Mouse (Mus musculus) ZHBTc4 (cell line): ENCODE measurements at regions not wholly inside any gene's neighbourhood (a gene's known extent, or its start where the extent isn't known, plus 50 kb on each side); places are given as distances from the start of the nearest gene placed in this dataset.

Experiments used
- DNase-seq: peaks from one replicate; pipeline ENCODE4 v3.0.0-alpha.2; 2011; ENCODE audit warnings: low read depth, low spot score

DNA sequence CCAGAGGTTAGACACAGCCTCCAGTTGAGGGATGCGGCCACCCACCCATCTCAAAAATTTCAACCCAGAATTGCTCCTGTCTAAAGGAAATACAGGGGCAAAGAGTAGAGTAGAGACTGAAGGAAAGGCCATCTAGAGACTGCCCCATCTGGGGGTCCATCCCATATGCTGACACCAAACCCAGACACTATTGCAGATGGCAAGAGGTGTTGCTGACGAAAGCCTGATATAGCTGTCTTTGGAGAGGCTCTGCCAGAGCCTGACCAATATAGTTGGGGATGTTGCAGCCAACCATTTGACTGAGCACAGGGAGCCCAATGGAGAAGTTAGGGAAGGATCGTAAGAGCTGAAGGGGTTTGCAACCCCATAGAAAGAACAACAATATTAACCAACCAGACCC is 141.6 kb upstream of the Reg3b start:
- no peak for DNase-seq

DNA sequence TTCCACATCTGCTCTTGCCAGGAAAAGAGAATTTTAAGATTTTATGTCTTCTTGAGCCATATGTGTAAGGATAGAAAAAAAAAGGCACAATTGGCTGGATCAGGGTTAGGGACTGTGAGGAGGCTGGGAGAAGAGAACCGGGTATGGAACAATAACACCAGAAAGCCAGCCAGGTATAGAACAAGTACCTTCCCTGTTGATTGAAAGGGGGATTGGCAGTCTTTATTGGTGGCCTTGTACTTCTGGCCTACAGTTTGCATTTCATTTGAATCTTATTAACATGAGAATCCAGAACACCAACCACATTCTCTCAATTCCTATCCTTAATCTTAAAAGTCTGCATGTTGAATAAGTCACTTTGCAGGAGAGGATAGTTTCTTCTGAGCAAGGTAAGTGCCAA is 126.1 kb upstream of the Reg3b start:
- DNase-seq, result peak; percentile 45

DNA sequence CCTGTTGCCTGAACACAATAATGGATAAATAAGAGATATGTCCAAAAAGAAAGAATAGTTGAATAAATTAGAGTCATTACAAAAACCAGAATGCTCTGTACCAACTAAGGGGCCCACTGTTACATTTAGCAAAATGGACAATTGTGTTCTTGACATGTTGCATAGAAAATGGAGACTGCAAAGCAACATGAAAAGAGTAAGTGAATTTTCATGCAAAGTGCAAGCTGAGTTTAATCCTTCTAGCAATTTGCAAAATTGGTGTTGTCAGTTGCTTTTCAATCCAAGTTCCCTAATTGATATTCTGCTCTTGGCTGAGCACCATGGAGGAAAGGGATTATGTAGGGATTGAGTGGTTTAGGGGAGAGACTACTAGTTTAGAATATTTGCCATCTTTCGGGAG is 125.4 kb upstream of the Reg3b start:
- DNase-seq, result no peak

DNA sequence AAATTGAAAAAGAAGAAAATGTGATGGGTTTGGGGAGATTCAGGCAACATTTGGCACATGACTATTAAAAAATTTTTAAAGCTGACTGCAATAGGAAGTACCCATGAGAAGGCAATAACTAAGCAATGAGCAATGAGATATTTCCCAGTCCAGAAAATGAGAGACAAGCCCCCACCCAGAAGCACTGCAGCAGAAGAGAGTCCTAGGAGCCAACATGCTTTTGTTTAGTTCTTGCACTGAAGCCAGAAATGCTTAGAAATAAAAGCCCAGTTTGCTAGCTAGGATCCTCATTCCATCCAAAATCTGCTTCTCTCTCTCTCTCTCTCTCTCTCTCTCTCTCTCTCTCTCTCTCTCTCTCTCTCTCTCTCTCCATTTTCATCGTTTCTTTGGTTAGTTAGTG is 120.4 kb upstream of the Reg3b start:
- no peak for DNase-seq

DNA sequence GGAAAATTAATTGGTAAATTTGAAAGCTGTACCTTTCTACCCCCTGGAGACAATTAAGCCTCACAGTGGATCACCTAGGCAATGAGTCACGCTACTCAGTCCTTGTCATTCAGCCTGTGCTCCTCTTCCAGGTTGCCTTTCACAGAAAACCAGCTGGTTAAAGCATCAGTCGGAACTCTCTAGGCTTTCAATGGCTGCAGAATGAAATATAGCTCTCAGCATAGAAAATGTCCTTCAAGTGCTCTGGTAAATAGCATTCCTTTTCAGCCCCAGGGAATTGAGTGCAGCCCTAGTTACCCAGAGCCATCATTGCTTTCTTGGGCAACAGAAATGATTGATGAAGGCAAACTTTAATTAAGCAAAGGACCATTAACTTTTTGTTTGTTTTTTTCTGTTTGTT is 119.9 kb upstream of the Reg3b start:
- DNase-seq, result no peak

DNA sequence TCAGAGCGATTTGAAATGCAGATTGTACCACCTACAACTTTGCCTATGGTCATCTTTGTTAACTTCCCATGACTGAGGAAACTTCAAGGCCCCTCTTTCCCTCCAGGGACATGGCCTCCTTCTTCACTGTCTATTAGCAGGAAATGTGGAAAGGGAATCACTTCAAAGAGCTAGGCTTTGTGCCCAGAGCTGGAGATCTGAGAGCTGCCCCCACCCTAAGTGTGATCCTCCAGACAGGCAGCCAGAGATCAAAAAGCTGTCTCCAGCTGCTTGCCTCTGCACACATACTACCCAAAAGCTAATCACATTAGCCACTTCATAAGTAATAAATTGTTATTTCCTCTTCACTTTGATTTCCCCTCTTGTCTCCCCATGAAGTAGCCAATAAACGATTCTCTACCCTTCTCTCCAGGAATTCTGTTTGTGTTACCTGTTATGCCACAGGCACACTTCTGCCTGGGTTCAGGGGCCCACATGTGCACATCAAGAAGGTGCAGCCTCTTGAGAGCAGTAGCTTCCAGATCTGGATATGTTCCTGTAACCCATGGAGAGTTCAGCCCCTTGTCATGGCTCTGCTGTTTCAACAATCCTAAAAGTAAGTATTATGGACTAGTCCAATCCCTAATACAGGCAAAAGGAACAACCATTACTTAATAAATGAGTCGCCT is 98.4 kb upstream of the Reg3b start:
- DNase-seq, result no peak

DNA sequence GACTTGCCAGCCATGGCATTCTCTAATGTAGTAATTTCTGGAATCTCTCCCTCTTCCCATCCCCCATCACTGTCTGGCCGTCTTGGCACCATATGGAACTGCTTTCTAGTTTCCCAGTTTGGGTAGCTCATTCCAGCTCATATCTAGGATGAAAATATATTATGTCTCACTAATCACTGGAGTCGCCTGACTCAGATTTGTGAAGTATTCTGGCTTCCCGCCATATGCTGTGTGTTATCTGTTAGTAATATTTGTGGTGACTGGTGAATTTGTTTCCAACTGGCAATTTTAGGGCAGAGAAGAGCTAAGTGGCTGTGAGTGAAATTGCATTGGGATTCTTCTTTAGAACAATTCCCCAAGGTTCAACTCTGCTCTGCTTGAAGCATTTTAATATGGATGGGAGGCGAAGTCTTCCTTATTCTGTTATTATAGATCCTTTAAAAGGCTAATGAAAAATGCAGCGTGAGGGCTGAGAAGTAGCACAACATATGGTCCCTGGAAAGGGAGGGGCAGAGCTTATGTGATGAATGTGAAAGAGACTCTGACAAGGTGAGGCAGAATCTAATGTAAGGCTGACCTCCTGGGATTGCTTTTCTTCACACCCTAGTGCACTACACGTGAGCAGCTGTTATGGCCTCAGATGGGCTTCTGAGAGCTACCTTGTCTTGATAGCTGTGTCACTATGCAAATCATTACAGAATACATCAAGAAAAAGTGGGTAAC is 92.3 kb upstream of the Reg3b start:
- no peak for DNase-seq

DNA sequence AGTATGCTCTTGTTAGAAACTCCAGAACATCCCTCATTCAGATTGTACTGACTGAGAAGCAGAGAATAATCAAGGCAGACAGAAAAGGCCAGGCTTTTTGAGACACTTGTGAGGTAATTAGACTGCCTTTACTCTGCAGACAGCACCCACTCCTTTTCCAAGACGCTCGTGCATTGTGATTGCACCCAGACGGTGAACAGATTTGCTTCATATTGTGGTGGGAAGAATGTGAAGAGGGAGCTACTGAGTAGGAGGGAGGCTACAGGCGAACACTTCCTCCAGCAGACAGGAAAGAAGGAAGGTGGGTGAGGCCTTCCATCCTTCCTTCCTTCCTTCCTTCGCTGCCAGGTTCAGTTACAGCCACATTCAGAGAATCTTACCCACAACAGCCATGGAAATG is 89.9 kb upstream of the Reg3b start:
- no peak for DNase-seq

DNA sequence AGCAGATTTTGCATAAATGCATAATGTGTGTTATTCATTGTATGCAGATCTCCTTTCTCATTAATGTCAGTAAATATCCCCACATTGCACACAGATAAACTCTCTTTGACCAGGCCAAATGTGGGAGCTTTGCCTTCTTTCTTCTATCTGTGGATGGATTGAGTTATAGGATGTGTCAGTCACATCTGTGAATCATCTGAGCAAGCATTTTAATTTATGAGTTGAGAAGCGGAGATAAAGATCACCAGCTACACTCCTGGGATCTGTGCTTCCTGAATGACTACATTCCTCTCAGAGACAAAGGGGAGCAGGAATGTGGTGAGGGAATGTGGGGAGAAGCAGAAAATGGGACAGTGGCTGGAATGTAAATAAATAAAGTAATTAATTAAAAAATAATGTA is 75.8 kb upstream of the Reg3b start:
- no peak for DNase-seq

DNA sequence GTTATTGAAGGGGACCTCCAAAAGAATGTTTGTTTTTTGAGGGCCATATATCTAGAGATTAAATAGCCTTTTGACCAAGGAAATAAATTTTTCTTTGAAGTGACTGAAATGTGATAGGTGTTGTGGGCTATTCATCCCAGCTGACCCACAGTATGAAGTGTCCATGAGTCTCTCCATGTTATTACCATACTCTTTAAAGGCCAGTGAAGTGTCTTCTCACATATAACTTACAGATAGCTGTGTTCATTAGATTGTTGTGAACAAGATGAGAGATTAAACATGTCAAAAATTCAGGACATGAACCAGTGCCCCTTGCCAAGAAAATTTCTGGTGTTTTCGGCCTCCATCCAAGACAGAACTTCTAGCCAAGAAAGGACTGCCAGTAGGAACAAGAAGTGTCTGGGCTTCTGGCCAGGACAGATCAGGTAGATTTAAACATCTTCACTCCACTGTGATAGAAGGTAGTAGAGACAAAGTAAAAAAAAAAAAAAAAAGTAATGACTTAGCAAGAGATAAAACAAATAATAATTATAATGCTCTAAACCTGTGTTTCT is 67.2 kb upstream of the Reg3b start:
- DNase-seq, result no peak
